In the genomic region with DNA sequence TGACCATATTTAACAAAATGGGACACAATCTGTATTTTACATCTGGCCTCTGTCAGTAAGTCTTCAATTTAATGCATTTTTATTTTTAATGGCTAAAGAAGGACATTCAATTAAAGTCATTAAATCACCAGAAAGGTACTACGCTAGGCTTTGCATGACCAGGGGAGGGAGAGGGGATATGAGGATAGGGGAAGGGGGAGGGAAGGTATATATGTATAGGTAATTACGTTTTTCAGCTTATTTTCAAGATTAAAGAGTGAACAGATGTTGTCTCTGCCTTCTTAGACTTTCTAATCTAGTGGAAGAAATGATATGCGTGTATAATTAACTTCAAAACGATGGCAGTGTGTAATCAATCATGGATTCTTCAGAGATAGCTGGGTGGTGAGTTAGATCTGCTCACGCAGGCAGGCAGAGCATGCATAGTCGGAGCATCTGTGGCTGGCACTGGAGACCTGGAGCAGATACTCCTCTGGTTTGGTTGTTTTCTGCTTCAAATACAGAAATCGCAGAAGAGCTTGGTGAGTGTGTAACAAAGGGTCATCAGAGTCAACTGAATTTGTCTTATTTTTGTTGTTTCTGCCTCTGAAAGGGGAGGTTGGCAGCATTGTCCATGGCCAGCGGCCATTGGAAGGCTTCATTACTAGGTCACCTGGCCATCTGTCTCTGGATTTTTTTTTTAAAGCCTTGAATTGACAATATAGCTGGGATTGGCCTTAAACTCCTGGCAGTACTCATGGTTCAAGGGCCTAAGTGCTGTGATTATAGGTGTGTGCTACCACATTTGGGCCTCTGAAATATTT, we compare ENCODE assay signal across 21 mouse cellular contexts. TPM values are rescaled to one million over a fixed set of nuclear protein-coding genes. Genes with fewer than 3 reads are reported as not detected.
DNase-seq lines count a peak whose midpoint lies in the region; ATAC-seq and TF ChIP-seq lines count a peak whose summit lies in the region.
"Had no signal": no experiment of that assay in that cellular context is flagged by ENCODE, and none has a peak within 500 bp of the region (broad histone marks: within the 10 kb centered on the region; RNA-seq: fewer than 3 reads in every experiment).

No protein-coding gene starts in this region.

- no peak for TF ChIP-seq CTCF in midbrain, postnatal 0 days (IDR thresholded peaks at IDR 0.05)

- no peak overlapping the region for H3K9ac ChIP-seq in midbrain, postnatal 0 days (replicated peaks; ENCODE audit: low read length, poor library complexity, severe bottlenecking)
- no peak overlapping the region for H3K9ac ChIP-seq in midbrain, embryonic 11.5 days (ENCODE audit: low read length)
- H3K9ac ChIP-seq in hindbrain, embryonic 12.5 days, result no peak overlapping the region
- H3K9ac ChIP-seq: limb, embryonic 15.5 days; liver, embryonic 15.5 days; midbrain, embryonic 13.5 days had no signal

- H3K4me1 ChIP-seq in midbrain, postnatal 0 days (ENCODE audit: insufficient read depth, low read length), result no peaks in the 10 kb centered on the region
- no peaks in the 10 kb centered on the region for H3K4me1 ChIP-seq in midbrain, embryonic 11.5 days (ENCODE audit: control insufficient read depth, insufficient read depth, low read length)
- no peaks in the 10 kb centered on the region for H3K4me1 ChIP-seq in hindbrain, embryonic 12.5 days
- H3K4me1 ChIP-seq: heart, embryonic 10.5 days; limb, embryonic 15.5 days; liver, embryonic 15.5 days; midbrain, embryonic 13.5 days had no signal

- WGBS in midbrain, postnatal 0 days, result 69% methylated on average over 8 of the region's 8 CpGs
- 81% methylated on average over 8 of the region's 8 CpGs for WGBS in midbrain, embryonic 11.5 days
- WGBS in hindbrain, embryonic 12.5 days, result 67% methylated on average over 8 of the region's 8 CpGs

- H3K9me3 ChIP-seq in midbrain, postnatal 0 days (ENCODE audit: low read length), result no peaks in the 10 kb centered on the region
- H3K9me3 ChIP-seq in midbrain, embryonic 11.5 days (ENCODE audit: control insufficient read depth, low read length), result no peaks in the 10 kb centered on the region
- no peaks in the 10 kb centered on the region for H3K9me3 ChIP-seq in hindbrain, embryonic 12.5 days (replicated peaks)
- H3K9me3 ChIP-seq: heart, embryonic 10.5 days; limb, embryonic 15.5 days; liver, embryonic 15.5 days; midbrain, embryonic 13.5 days had no signal

- H3K36me3 ChIP-seq in midbrain, postnatal 0 days (ENCODE audit: insufficient read depth, low read length), result no peaks in the 10 kb centered on the region
- H3K36me3 ChIP-seq in midbrain, embryonic 11.5 days (ENCODE audit: control insufficient read depth, insufficient read depth, low read length), result no peaks in the 10 kb centered on the region
- H3K36me3 ChIP-seq in hindbrain, embryonic 12.5 days, result no peaks in the 10 kb centered on the region
- H3K36me3 ChIP-seq: heart, embryonic 10.5 days; limb, embryonic 15.5 days; liver, embryonic 15.5 days; midbrain, embryonic 13.5 days had no signal

- H3K27ac ChIP-seq in midbrain, postnatal 0 days (ENCODE audit: low read depth, low read length), result no peak overlapping the region
- no peak overlapping the region for H3K27ac ChIP-seq in midbrain, embryonic 11.5 days (ENCODE audit: low read depth, low read length)
- no peak overlapping the region for H3K27ac ChIP-seq in hindbrain, embryonic 12.5 days
- H3K27ac ChIP-seq: heart, embryonic 10.5 days; kidney, postnatal 0 days; layer of hippocampus, adult 2 months; limb, embryonic 15.5 days; liver, embryonic 15.5 days; midbrain, embryonic 13.5 days had no signal

- H3K4me2 ChIP-seq in midbrain, postnatal 0 days (ENCODE audit: low read depth, low read length, poor library complexity, severe bottlenecking), result no peak overlapping the region
- H3K4me2 ChIP-seq in midbrain, embryonic 11.5 days, result no peak overlapping the region
- no peak overlapping the region for H3K4me2 ChIP-seq in hindbrain, embryonic 12.5 days (replicated peaks)
- H3K4me2 ChIP-seq: limb, embryonic 15.5 days; liver, embryonic 15.5 days; midbrain, embryonic 13.5 days had no signal

- H3K4me3 ChIP-seq in midbrain, postnatal 0 days (ENCODE audit: low read depth, low read length), result no peak overlapping the region
- H3K4me3 ChIP-seq in midbrain, embryonic 11.5 days (ENCODE audit: low read depth, low read length), result no peak overlapping the region
- no peak overlapping the region for H3K4me3 ChIP-seq in hindbrain, embryonic 12.5 days
- H3K4me3 ChIP-seq: heart, embryonic 10.5 days; layer of hippocampus, adult 2 months; limb, embryonic 15.5 days; liver, embryonic 15.5 days; midbrain, embryonic 13.5 days; myocyte had no signal

- peak; percentile 18 for DNase-seq in midbrain, postnatal 0 days (ENCODE audit: low spot score)
- DNase-seq in midbrain, embryonic 11.5 days (ENCODE audit: low spot score, missing footprints), result no peak
- DNase-seq in cerebellum, adult 8-10 months, result peak; percentile 76
- no peak for DNase-seq in layer of hippocampus, adult 11-12 months (ENCODE audit: low spot score)
- DNase-seq in urinary bladder, postnatal 10 days (ENCODE audit: low spot score), result no peak
- DNase-seq in urinary bladder, postnatal 14 days (ENCODE audit: low spot score), result no peak
- DNase-seq: B cell, adult 2 months; gastrocnemius, postnatal 25 days; kidney, adult 18-20 months; layer of hippocampus, postnatal 36 days; right cerebral cortex, postnatal 14 days; spleen, adult 18-20 months; thymus, postnatal 36 days had no signal

- ATAC-seq in midbrain, postnatal 0 days (ENCODE audit: low FRiP score), result no peak
- no peak for ATAC-seq in midbrain, embryonic 11.5 days (ENCODE audit: low FRiP score)
- ATAC-seq in hindbrain, embryonic 12.5 days (ENCODE audit: low FRiP score), result peak; percentile 46; the same call in 1 of the 2 replicates
- ATAC-seq: midbrain, embryonic 13.5 days had no signal

- no peaks in the 10 kb centered on the region for H3K27me3 ChIP-seq in midbrain, postnatal 0 days (ENCODE audit: insufficient read depth, low read length)
- H3K27me3 ChIP-seq in midbrain, embryonic 11.5 days (ENCODE audit: control insufficient read depth, insufficient read depth, low read length), result no peaks in the 10 kb centered on the region
- no peaks in the 10 kb centered on the region for H3K27me3 ChIP-seq in hindbrain, embryonic 12.5 days
- H3K27me3 ChIP-seq: limb, embryonic 15.5 days; liver, embryonic 15.5 days; midbrain, embryonic 13.5 days had no signal

RNA-seq across cellular contexts. Expression of a gene that starts 59.8 kb away (rescaled TPM):
- 24.8 and 25.7 TPM in 2 replicates for total RNA-seq in midbrain, postnatal 0 days (2014; rRNA removed)
- 11.4 and 13.1 TPM in 2 replicates for polyA plus RNA-seq in midbrain, postnatal 0 days (2015; fragmentation: Nextera tagmentation; extraction: Ambion mirVana)
- 3.7 and 4.0 TPM in 2 replicates for polyA plus RNA-seq in midbrain, embryonic 11.5 days (2014; fragmentation: Nextera tagmentation; extraction: Ambion mirVana)
- polyA plus RNA-seq in hindbrain, embryonic 12.5 days (2016; fragmentation: Nextera tagmentation; extraction: Ambion mirVana), result 7.6 and 7.8 TPM in 2 replicates

Comparison
In these comparisons a context has a peak if more than half of its experiments do, and no peak if none do; other contexts are left out.
1. DNase-seq: peak in midbrain, postnatal 0 days (single experiment) and cerebellum, adult 8-10 months (single experiment); none in midbrain, embryonic 11.5 days (single experiment), layer of hippocampus, adult 11-12 months (single experiment), urinary bladder, postnatal 10 days (single experiment) and urinary bladder, postnatal 14 days (single experiment).